Mouse (Mus musculus) erythroblast, embryonic 14.5 days (primary cell): ENCODE results near the gene Rnf217. TPM values are rescaled to one million over a fixed set of nuclear protein-coding genes. Genes with fewer than 3 reads are reported as not detected.

Experiments
- H3K27me3 ChIP-seq: 2 replicates; pipeline ENCODE4 v1.6.1; 2012; ENCODE audit warnings: inconsistent platforms; ENCODE audit not compliant: control insufficient read depth
- H3K36me3 ChIP-seq: 2 replicates; pipeline ENCODE4 v1.6.1; 2012; ENCODE audit warnings: mild to moderate bottlenecking, inconsistent platforms; ENCODE audit not compliant: control insufficient read depth
- H3K4me1 ChIP-seq: 2 replicates; pipeline ENCODE4 v1.6.1; 2012; ENCODE audit warnings: inconsistent platforms; ENCODE audit not compliant: control insufficient read depth
- H3K4me3 ChIP-seq: replicated peaks from 2 replicates; pipeline ENCODE3; 2012; ENCODE audit warnings: moderate library complexity, mild to moderate bottlenecking, inconsistent platforms
- H3K9me3 ChIP-seq: 2 replicates; pipeline ENCODE4 v1.6.1; 2012; ENCODE audit warnings: low read length, inconsistent platforms, mixed read lengths; ENCODE audit not compliant: control insufficient read depth
- GATA1 ChIP-seq: IDR thresholded peaks from 2 replicates; pipeline ENCODE4 v1.6.1; 2012; ENCODE audit warnings: low read length, inconsistent platforms, mixed read lengths
- TAL1 ChIP-seq: IDR thresholded peaks from 3 replicates; pipeline ENCODE4 v1.6.1; 2012; ENCODE audit warnings: low read length, inconsistent platforms, mixed read lengths
- polyA plus RNA-seq: library from polyadenylated mRNA; stranded (reverse); fragments of >175 nt; gene quantifications from 2 replicates; pipeline ENCODE4 v1.2.3, GENCODE M21; 2012

Rnf217 gene
- polyA plus RNA-seq, 1 experiment: not detected

DNA sequence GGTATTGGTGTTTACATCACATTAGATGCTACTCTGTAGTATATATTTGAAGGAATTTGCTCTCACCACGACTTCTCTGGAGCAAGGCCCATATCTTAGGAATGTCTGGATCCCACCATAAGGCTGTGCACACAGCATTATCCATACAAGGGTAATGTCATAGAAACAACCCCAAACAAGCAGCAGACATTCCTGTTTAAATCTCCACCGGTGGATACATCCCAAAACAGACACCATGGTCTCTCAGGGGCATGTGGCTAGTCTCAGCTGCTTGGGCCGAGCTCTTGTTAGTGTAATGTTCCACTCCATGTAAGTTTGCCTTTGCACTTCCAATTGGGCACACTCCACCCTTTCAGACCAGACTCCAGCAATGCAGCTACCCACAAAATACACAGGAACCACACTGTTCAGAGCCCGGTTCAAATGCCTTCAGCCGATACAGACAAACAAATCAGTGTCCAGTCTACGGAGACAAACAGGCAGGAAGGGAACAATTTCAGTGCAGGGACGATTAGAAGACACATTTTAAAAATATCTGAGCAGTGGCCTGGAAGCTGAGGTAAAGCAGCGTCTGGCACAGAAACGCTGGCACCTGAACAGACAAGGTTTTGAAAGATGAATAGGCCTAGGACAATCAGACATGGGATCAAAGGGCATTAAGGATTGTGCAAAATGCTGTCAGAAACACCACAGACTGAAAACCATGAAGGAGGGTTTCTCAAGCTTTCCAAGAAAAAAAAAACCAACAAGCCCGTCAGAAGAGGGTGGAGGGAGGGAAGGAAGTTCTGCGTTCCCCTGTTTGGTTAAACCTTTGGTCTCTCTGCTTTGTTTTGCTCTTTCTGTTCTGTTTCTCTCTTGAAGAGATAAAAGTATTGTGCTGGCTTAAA is 1.8 kb downstream of the Rnf217 start:
- TF ChIP-seq GATA1 (no peak), TAL1 (no peak)
- no peak overlapping the region for H3K4me3 ChIP-seq

DNA sequence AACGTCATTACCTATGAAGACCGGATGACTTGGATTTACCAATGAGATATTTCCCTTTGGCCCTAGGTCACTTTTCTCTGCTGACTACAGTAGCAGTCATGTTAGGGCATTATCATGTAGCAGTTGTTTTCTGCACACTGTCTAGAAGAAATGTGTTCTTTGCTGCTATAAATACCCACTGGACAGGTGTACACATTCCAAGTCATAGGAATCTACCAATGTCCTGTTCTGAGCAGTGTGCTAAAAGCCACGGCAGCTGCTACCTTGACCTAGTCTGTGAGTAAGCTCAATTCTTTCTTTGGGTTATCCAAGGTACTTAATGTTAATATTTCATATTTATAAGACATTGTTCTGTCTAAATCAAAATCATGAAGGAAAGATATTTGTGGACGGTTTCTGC is 5.1 kb downstream of the Rnf217 start:
- Histone ChIP-seq H3K36me3 (no peaks in the 10 kb centered on the region), H3K4me3 (no peak overlapping the region), H3K9me3 (no peaks in the 10 kb centered on the region; the same call in 1 of the 2 replicates), H3K27me3 (peaks cover 20% of the 10 kb centered on the region), H3K4me1 (no peaks in the 10 kb centered on the region)
- TF ChIP-seq TAL1 (no peak), GATA1 (no peak)

More for the DNA sequence above, 1.8 kb downstream of the Rnf217 start:
- H3K9me3 ChIP-seq: no peaks in the 10 kb centered on the region; the same call in 1 of the 2 replicates
- no peaks in the 10 kb centered on the region for H3K36me3 ChIP-seq
- H3K4me1 ChIP-seq: no peaks in the 10 kb centered on the region
- peaks cover 41% of the 10 kb centered on the region for H3K27me3 ChIP-seq

DNA sequence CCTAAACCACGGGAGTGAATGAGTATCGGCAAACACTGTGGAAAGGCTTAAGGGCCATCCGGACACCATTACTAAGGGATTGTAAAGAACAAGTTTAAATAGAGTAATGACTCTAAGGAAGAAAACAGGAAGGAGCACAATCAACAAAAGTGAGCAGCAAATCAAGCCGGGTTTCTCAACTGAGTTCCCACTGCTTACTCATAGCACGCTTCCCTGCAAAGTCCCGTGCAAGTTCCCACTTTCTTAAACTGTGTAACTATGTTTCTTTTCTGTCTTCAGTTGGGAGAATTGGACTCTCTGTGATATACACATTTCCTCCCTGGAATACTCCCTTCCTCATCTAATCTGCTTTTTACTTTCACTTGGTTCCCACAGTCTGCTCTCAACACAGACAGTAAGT is 8.9 kb downstream of the Rnf217 start:
- no peak for TF ChIP-seq GATA1
- TF ChIP-seq TAL1: no peak
- Histone ChIP-seq H3K27me3 (no peaks in the 10 kb centered on the region), H3K9me3 (no peaks in the 10 kb centered on the region), H3K4me1 (no peaks in the 10 kb centered on the region), H3K4me3 (no peak overlapping the region), H3K36me3 (no peaks in the 10 kb centered on the region)

- no peaks in the 10 kb centered on the region for H3K27me3 ChIP-seq
- H3K9me3 ChIP-seq: no peaks in the 10 kb centered on the region
- H3K4me1 ChIP-seq: no peaks in the 10 kb centered on the region
- TF ChIP-seq GATA1 (no peak), TAL1 (no peak)
- H3K4me3 ChIP-seq: no peak overlapping the region
- no peaks in the 10 kb centered on the region for H3K36me3 ChIP-seq
These were observed 11.1 kb downstream of the Rnf217 start for GRCm38 (mm10) chr10:31597886-31598285.

DNA sequence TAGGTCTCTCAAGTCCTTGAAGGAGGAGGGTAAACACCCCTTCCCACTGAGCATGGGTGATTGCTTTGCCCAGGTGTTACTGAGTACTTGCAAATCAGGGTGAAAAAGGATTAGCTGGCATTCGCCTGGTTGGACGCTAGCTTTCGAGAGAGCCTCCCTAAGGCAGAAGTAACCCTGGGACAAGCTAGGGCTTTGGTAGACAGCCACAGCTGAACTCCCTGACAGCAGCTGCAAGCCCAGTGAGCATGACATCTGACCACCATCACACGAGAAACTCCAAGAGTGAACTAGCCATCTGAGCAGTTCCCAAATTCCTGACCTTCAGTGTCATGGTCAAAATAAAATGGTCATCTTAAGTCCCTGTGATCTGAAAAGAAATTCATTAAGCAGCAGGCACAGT is 12.2 kb downstream of the Rnf217 start:
- TF ChIP-seq TAL1: no peak
- TF ChIP-seq GATA1: no peak
- Histone ChIP-seq H3K36me3 (no peaks in the 10 kb centered on the region), H3K9me3 (no peaks in the 10 kb centered on the region), H3K4me1 (no peaks in the 10 kb centered on the region), H3K27me3 (no peaks in the 10 kb centered on the region), H3K4me3 (no peak overlapping the region)

DNA sequence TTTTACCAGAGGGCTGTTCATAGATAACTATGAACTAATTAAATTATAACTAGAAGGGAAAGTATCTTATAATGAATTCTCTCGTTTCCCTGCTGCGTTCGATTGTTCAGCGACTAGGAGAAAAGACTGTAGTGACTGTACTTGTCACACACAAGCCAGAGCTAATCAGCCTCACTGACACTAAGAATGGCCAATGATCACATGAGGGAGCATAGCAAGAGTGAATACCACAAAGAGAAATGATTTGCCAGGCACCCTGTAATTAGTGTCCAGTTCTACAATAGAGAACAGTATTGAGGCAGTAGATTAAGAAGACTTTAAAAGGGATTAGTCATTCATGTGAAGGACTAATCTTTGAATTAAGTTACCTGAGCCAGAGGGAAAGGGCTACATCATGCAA is 13.7 kb downstream of the Rnf217 start:
- H3K4me1 ChIP-seq: no peaks in the 10 kb centered on the region
- TF ChIP-seq TAL1: no peak
- TF ChIP-seq GATA1: no peak
- no peak overlapping the region for H3K4me3 ChIP-seq
- no peaks in the 10 kb centered on the region for H3K9me3 ChIP-seq
- H3K27me3 ChIP-seq: no peaks in the 10 kb centered on the region
- no peaks in the 10 kb centered on the region for H3K36me3 ChIP-seq

GRCm38 (mm10) chr10:31592741-31593524 is 16.1 kb downstream of the Rnf217 start:
- Histone ChIP-seq H3K36me3 (no peaks in the 10 kb centered on the region), H3K4me3 (no peak overlapping the region), H3K4me1 (no peaks in the 10 kb centered on the region), H3K27me3 (no peaks in the 10 kb centered on the region), H3K9me3 (no peaks in the 10 kb centered on the region)
- no peak for TF ChIP-seq GATA1
- TF ChIP-seq TAL1: no peak

DNA sequence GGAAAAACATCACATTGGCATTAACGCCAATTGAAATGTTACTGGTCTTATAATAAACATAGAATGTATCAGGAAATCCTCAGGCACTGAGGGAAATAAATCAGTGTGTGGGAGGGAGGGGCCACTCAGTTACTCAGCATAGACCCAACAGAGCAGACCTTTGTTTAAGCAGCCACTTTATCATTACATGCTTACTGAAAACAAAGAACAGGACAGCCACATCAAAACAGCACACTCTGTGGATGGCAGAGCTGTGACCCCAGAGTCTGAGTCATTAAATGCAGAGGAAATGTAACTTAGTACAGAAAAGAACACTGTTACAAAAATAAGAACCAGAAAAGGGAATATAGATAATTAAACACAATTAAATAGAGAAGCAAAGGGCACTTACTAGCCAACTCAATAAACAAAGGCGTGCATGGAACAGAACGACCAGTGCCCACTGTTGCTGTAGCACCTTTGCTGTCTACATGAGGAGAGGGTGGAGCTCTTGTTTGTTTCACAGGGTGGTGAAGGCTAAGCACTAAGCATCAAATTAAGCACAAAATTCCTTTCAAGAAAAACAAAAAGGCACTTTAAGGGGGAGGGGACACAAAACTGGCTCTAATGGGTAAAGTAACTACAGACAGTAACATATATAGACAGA is 16.8 kb downstream of the Rnf217 start:
- Histone ChIP-seq H3K4me3 (no peak overlapping the region), H3K4me1 (no peaks in the 10 kb centered on the region), H3K27me3 (no peaks in the 10 kb centered on the region), H3K36me3 (no peaks in the 10 kb centered on the region), H3K9me3 (no peaks in the 10 kb centered on the region)
- TF ChIP-seq TAL1 (no peak), GATA1 (no peak)

GRCm38 (mm10) chr10:31580722-31581121 is 28.3 kb downstream of the Rnf217 start:
- H3K27me3 ChIP-seq: no peaks in the 10 kb centered on the region
- no peaks in the 10 kb centered on the region for H3K36me3 ChIP-seq
- H3K4me3 ChIP-seq: no peak overlapping the region
- H3K9me3 ChIP-seq: peaks cover 2% of the 10 kb centered on the region; the same call in 1 of the 2 replicates
- H3K4me1 ChIP-seq: no peaks in the 10 kb centered on the region
- TF ChIP-seq GATA1 (no peak), TAL1 (no peak)
